Mouse (Mus musculus) ES-Bruce4 (cell line): ENCODE results near the gene Ddx23.

Experiments
- CTCF ChIP-seq: IDR thresholded peaks from one replicate; pipeline ENCODE4 v1.8.1; 2011; ENCODE audit warnings: low read depth, low read length
- POLR2A ChIP-seq: IDR thresholded peaks from one replicate; pipeline ENCODE4 v1.8.1; 2011; ENCODE audit warnings: low read length; ENCODE audit not compliant: insufficient read depth

DNA sequence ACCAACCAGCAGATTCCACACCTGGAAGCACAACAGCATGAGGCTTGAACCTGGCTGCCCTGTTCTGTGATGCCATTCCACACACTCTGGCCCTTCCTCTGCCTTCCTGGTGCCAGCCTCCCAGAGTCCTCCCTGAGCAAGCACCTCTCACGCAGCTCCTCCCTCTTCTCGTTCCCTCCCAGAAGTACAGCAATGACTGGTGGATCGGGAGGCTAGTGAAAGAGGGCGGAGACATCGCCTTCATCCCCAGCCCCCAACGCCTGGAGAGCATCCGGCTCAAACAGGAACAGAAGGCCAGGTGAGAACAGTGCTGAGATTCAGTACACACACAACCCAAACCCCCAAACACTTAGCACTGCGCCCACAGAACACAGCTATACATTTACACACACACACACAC, 22.5 kb downstream of the Ddx23 start:
- TF ChIP-seq POLR2A: no peak
- TF ChIP-seq CTCF: no peak
